Mouse (Mus musculus) heart, adult 2 months (tissue): ENCODE data around the gene Pcp2. TPM values are rescaled to one million over a fixed set of nuclear protein-coding genes. Genes with fewer than 3 reads are reported as not detected.

Experiments
- DNase-seq, 2 experiments: peaks; one replicate each; pipeline ENCODE4 v3.0.0; 2021
- H3K27ac ChIP-seq: fragments of 200-600 bp; 2 replicates; pipeline ENCODE4 v1.8.1; 2022
- H3K27me3 ChIP-seq: fragments of 200-500 bp; 2 replicates; pipeline ENCODE4 v1.6.1; 2012; ENCODE audit warnings: mild to moderate bottlenecking, low read length, inconsistent platforms, mixed read lengths; ENCODE audit not compliant: control insufficient read depth, insufficient read depth
- H3K36me3 ChIP-seq: fragments of 200-500 bp; 2 replicates; pipeline ENCODE4 v1.6.1; 2012; ENCODE audit warnings: low read length, inconsistent platforms; ENCODE audit not compliant: control insufficient read depth, insufficient read depth
- H3K4me1 ChIP-seq: fragments of 200-500 bp; 2 replicates; pipeline ENCODE4 v1.6.1; 2011; ENCODE audit warnings: low read length; ENCODE audit not compliant: control insufficient read depth, insufficient read depth
- H3K4me3 ChIP-seq: fragments of 200-600 bp; 2 replicates; pipeline ENCODE4 v1.8.1; 2022
- H3K79me2 ChIP-seq: fragments of 200-500 bp; replicated peaks from 2 replicates; pipeline ENCODE4 v1.6.1; 2012; ENCODE audit warnings: mild to moderate bottlenecking, inconsistent platforms, low read length, moderate library complexity, mixed read lengths; ENCODE audit not compliant: control insufficient read depth, insufficient read depth
- H3K9ac ChIP-seq: fragments of 200-500 bp; 2 replicates; pipeline ENCODE4 v1.6.1; 2012; ENCODE audit warnings: low read depth, mild to moderate bottlenecking, control low read depth, inconsistent platforms, low read length, mixed read lengths
- CTCF ChIP-seq: fragments of 200-600 bp; IDR thresholded peaks from 2 replicates; pipeline ENCODE4 v1.8.1; 2022; ENCODE audit warnings: antibody characterized with exemption, mild to moderate bottlenecking, moderate library complexity
- EP300 ChIP-seq: fragments of 200-500 bp; IDR thresholded peaks from 2 replicates; pipeline ENCODE4 v1.6.1; 2011; ENCODE audit warnings: low read depth, low read length, control low read depth; ENCODE audit not compliant: insufficient read depth
- POLR2A ChIP-seq: fragments of 200-500 bp; IDR thresholded peaks from 2 replicates; pipeline ENCODE4 v1.6.1; 2011; ENCODE audit warnings: mild to moderate bottlenecking, low read depth, low read length, control low read depth; ENCODE audit not compliant: insufficient read depth
- WGBS: fragments of 180-500 bp; shearing (Covaris S2); methylation state at CpG from one replicate; pipeline ENCODE4 v1.1.7; 2018; 5-methylcytosine and 5-hydroxymethylcytosine counted together
- intact Hi-C: fragments of 180-260 bp; cut with DNase I; formaldehyde crosslinking; loops from one replicate; pipeline ENCODE4 v1.15.1; 2025
- polyA plus RNA-seq: library from polyadenylated mRNA; depleted of rRNA; stranded (reverse); fragments of >200 nt; gene quantifications from 2 replicates; pipeline ENCODE4 v1.2.3, GENCODE M21; 2012
- total RNA-seq, 2 experiments: library from RNA; stranded (reverse); gene quantifications; 2 replicates each; pipeline ENCODE4 v1.2.3; 2021

Gene Pcp2
- total and polyA plus RNA-seq, 3 experiments, result not detected

DNA sequence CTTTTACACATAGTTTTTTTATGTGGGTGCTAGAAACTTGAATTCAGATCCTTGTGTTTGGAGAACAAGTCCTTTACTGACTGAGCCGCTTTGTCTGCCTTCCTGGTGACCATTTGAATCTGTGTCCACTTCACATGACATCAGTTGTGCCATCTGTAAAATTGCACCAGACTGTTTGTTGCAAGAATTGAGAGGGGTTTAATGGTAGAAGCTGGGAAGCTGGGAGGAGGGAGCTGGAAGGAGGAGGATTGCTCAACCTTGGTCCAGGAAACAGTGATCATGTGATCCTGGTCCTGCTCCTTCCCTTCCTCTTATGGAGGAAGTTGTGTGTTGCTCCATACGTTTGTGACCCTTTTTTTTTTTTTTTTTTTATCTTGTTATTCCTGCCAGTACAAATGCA, 22.9 kb upstream of the Pcp2 start:
- DNase-seq, result no peak
- H3K79me2 ChIP-seq, result no peaks in the 10 kb centered on the region
- intact Hi-C loops, result no loop called here
- WGBS, result 56% methylated on average over 2 of the region's 2 CpGs
- H3K4me1 ChIP-seq, result no peaks in the 10 kb centered on the region
- TF ChIP-seq CTCF (no peak), POLR2A (no peak), EP300 (no peak)
- H3K27ac ChIP-seq, result no peak overlapping the region
- H3K36me3 ChIP-seq, result no peaks in the 10 kb centered on the region
- H3K9ac ChIP-seq, result no peak overlapping the region
- no peaks in the 10 kb centered on the region; the same call in 1 of the 2 replicates for H3K27me3 ChIP-seq
- no peak overlapping the region for H3K4me3 ChIP-seq

GRCm38 (mm10) chr8:3647561-3647960, 22.2 kb upstream of the Pcp2 start:
- no peak for TF ChIP-seq EP300
- no peak for TF ChIP-seq CTCF
- TF ChIP-seq POLR2A, result no peak
- Histone ChIP-seq H3K27ac (no peak overlapping the region), H3K79me2 (no peaks in the 10 kb centered on the region), H3K27me3 (no peaks in the 10 kb centered on the region; the same call in 1 of the 2 replicates), H3K4me1 (no peaks in the 10 kb centered on the region), H3K9ac (no peak overlapping the region), H3K36me3 (no peaks in the 10 kb centered on the region), H3K4me3 (no peak overlapping the region)
- intact Hi-C loops, result no loop called here
- DNase-seq, result no peak
- 67% methylated on average over 4 of the region's 4 CpGs for WGBS

DNA sequence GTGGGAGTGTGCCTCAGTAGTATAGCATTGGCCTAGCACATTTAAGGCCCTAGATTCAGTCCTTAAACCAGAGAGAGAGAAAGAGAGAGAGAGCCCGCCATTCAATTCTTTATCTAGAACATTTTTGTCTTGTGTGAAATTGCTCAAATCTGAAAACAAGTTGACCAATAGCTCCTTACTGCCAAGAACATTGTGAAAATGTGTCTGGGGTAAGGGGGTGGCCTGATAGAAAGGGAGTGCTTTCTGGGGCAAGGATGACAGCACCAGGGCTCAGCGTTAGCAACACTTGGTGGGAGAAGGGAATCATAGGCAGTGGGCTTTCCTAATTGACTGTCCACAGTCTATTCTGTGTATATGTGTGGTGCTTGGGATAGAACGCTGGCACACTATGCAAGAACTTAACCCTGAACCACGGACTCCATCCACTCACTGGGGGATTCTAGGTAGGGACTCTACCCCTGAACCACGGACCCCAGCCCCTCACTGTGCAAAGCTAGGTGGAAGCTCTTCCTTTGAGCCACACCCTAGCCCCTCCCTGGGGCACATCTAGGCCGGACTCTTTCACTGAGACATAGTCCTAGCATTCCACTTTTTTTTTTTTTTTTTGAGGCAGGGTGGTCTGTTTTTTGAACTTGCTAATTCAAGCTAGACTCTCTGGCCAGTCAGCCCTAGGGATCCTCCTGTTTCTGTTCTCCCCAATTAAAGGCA, 21.6 kb upstream of the Pcp2 start:
- TF ChIP-seq CTCF (no peak), POLR2A (no peak), EP300 (no peak)
- H3K36me3 ChIP-seq, result no peaks in the 10 kb centered on the region
- no peak overlapping the region for H3K9ac ChIP-seq
- no peak overlapping the region for H3K27ac ChIP-seq
- DNase-seq, result no peak
- H3K4me1 ChIP-seq, result no peaks in the 10 kb centered on the region
- no peaks in the 10 kb centered on the region; the same call in 1 of the 2 replicates for H3K27me3 ChIP-seq
- WGBS, result 79% methylated on average over 6 of the region's 6 CpGs
- no peaks in the 10 kb centered on the region for H3K79me2 ChIP-seq
- intact Hi-C loops, result no loop called here
- no peak overlapping the region for H3K4me3 ChIP-seq

DNA sequence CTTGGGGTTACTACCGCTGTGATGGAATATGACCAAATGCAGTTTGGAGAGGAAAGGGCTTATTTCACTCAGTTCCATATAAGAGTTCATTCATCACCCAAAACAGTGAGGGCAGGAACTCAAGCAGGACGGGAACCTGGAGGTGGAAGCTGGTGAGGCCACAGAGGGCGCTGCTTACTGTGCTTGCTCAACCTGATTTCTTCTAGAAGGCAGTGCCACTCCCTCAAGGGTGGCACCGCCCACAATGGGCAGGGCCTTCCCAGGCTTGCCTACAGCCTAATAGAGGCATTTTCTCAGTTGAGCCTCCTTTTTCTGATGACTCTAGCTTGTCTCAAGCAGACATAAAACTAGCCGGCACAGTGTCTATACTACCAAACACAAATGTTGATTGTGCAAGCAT, 20.5 kb upstream of the Pcp2 start:
- intact Hi-C loops, result no loop called here
- no peaks in the 10 kb centered on the region for H3K36me3 ChIP-seq
- H3K27me3 ChIP-seq, result no peaks in the 10 kb centered on the region; the same call in 1 of the 2 replicates
- 16% methylated on average over 5 of the region's 5 CpGs for WGBS
- no peak overlapping the region for H3K27ac ChIP-seq
- no peak overlapping the region for H3K4me3 ChIP-seq
- TF ChIP-seq CTCF (no peak; the same call in 1 of the 2 replicates), POLR2A (no peak), EP300 (no peak)
- H3K4me1 ChIP-seq, result no peaks in the 10 kb centered on the region
- no peaks in the 10 kb centered on the region for H3K79me2 ChIP-seq
- H3K9ac ChIP-seq, result no peak overlapping the region
- peak; percentile 28 to 56 for DNase-seq

DNA sequence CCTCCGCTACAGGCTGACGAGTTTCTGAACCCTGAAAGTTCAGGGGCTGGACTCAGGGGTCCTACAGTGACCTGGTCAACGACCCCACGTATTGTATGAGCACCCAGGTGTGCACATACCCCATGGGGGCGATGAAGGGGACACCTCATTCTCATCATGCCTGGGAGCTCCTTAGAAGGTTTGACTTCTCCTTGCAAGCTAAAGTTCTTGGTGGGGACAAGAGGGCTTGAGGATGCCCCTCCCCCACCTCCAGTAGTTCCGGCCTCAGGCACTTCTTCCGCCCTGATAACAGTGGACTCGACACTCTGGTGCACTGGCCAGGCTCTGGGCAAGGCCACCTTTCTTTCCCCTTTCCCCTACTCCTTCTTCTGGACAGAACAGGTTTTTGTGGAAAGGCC, 6.1 kb upstream of the Pcp2 start:
- 16% methylated on average over 8 of the region's 8 CpGs for WGBS
- H3K4me3 ChIP-seq, result peak overlapping the region; percentile 44
- H3K36me3 ChIP-seq, result no peaks in the 10 kb centered on the region
- H3K79me2 ChIP-seq, result no peaks in the 10 kb centered on the region
- no peak overlapping the region for H3K27ac ChIP-seq
- H3K27me3 ChIP-seq, result peaks cover 1% of the 10 kb centered on the region; the same call in 1 of the 2 replicates
- TF ChIP-seq CTCF (no peak), EP300 (no peak), POLR2A (no peak)
- no peak for DNase-seq
- intact Hi-C loops, result no loop called here
- no peak overlapping the region for H3K9ac ChIP-seq
- H3K4me1 ChIP-seq, result no peaks in the 10 kb centered on the region
